Mouse (Mus musculus): ENCODE measurements around the gene Fam19a1. TPM values are rescaled to one million over a fixed set of nuclear protein-coding genes. Genes with fewer than 3 reads are reported as not detected.

The Fam19a1 gene
- total and polyA plus RNA-seq, 2 experiments from 2014 or later: 0.16 TPM; not detected in 1

DNA sequence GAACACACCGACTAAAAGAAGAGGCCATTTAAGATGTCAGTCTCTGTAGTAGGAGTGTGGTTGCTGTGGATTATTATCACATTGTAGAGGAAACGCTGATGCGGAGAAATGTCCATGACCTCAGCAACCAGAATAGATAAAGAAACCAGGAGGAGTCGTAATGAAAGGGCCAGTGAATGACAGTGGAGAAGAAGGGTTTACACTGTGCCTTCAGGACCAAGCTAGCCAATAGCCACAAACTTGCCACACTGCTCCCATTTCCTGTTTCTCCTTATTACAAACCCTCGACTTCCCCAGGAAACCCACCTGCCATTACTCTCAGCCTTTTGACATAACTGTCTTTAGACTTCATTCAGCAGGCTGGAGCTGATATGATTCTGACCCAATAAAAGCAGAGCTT is 465.7 kb downstream of the Fam19a1 start:
- TF ChIP-seq CTCF (IDR thresholded peaks at IDR 0.05; ENCODE audit: low read depth) (no peak), EP300 (IDR thresholded peaks at IDR 0.05; ENCODE audit: low read depth) (no peak)

DNA sequence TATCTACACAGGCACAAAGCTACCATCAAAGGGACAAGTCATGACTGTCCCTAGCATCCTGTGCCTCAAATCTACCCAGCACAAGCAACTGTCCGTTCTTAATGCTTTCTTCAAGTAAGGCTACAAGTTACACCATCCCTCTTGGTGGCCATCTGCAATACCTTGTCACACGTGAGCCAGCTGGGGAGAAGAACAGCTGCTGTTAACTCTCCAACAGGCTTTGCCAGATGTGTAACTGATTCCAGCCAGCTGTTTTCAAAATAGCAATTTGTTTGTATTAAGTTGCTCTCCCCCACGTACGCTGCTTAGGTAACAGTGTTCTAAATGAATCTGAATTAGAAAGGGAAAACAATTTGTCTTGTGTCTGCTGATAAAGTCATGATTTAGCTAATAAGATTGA is 467.8 kb downstream of the Fam19a1 start:
- Histone ChIP-seq H3K36me3 (replicated peaks; ENCODE audit: control insufficient read depth, insufficient read depth, low read length) (no peaks in the 10 kb centered on the region), H3K9me3 (replicated peaks; ENCODE audit: control insufficient read depth, low read length) (no peaks in the 10 kb centered on the region), H3K27me3 (ENCODE audit: control insufficient read depth, insufficient read depth, low read length) (no peaks in the 10 kb centered on the region), H3K4me2 (ENCODE audit: low read depth, low read length) (no peak overlapping the region), H3K9ac (replicated peaks; ENCODE audit: low read depth, low read length) (no peak overlapping the region), H3K4me3 (ENCODE audit: low read depth, low read length) (no peak overlapping the region), H3K4me1 (ENCODE audit: control insufficient read depth, insufficient read depth) (no peaks in the 10 kb centered on the region), H3K27ac (ENCODE audit: low read depth) (no peak overlapping the region)
- DNase-seq (ENCODE audit: low spot score): no peak
- 64% methylated on average over 4 of the region's 4 CpGs for WGBS
- no peak for ATAC-seq (ENCODE audit: insufficient read depth, low read depth)
- TF ChIP-seq EP300 (IDR thresholded peaks at IDR 0.05; ENCODE audit: low read depth) (no peak), CTCF (IDR thresholded peaks at IDR 0.05; ENCODE audit: low read depth) (no peak)

More for the DNA sequence above, 465.7 kb downstream of the Fam19a1 start:
- H3K36me3 ChIP-seq (replicated peaks; ENCODE audit: control insufficient read depth, insufficient read depth, low read length): no peaks in the 10 kb centered on the region
- DNase-seq (ENCODE audit: low spot score): no peak
- no peaks in the 10 kb centered on the region for H3K9me3 ChIP-seq (replicated peaks; ENCODE audit: control insufficient read depth, low read length)
- H3K9ac ChIP-seq (replicated peaks; ENCODE audit: low read depth, low read length): no peak overlapping the region
- H3K4me2 ChIP-seq (ENCODE audit: low read depth, low read length): no peak overlapping the region
- 49% methylated on average over 5 of the region's 5 CpGs for WGBS
- H3K27ac ChIP-seq (ENCODE audit: low read depth): no peak overlapping the region
- no peaks in the 10 kb centered on the region for H3K4me1 ChIP-seq (ENCODE audit: control insufficient read depth, insufficient read depth)
- no peak for ATAC-seq (ENCODE audit: insufficient read depth, low read depth)
- no peaks in the 10 kb centered on the region for H3K27me3 ChIP-seq (ENCODE audit: control insufficient read depth, insufficient read depth, low read length)
- no peak overlapping the region for H3K4me3 ChIP-seq (ENCODE audit: low read depth, low read length)

DNA sequence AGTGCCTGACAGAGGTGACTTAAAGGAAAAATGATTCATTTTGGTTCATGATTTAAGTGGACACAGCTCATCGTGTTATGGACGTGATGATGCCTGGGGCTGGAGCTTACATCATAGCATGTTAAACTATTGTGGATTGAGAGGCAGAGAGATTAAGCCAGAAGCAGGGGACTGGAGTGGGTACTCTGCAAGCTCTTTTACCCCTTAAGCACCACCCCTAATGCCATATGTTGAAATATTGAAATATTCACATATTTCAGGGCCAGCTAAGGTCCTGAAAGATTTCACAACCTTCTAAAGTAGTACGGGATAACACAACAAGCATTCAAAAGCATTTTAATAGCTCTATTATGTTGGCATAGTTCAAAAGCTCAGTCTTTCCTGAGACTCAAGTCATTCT is 468.2 kb downstream of the Fam19a1 start:
- H3K27me3 ChIP-seq (ENCODE audit: control insufficient read depth, insufficient read depth, low read length): no peaks in the 10 kb centered on the region
- no peaks in the 10 kb centered on the region for H3K4me1 ChIP-seq (ENCODE audit: control insufficient read depth, insufficient read depth)
- DNase-seq (ENCODE audit: low spot score) (no peak), ATAC-seq (ENCODE audit: insufficient read depth, low read depth) (no peak)
- no peak overlapping the region for H3K4me2 ChIP-seq (ENCODE audit: low read depth, low read length)
- no peak overlapping the region for H3K4me3 ChIP-seq (ENCODE audit: low read depth, low read length)
- no peaks in the 10 kb centered on the region for H3K9me3 ChIP-seq (replicated peaks; ENCODE audit: control insufficient read depth, low read length)
- H3K27ac ChIP-seq (ENCODE audit: low read depth): no peak overlapping the region
- no peak overlapping the region for H3K9ac ChIP-seq (replicated peaks; ENCODE audit: low read depth, low read length)
- TF ChIP-seq EP300 (IDR thresholded peaks at IDR 0.05; ENCODE audit: low read depth) (no peak), CTCF (IDR thresholded peaks at IDR 0.05; ENCODE audit: low read depth) (no peak)
- 67% methylated on average over 3 of the region's 3 CpGs for WGBS
- no peaks in the 10 kb centered on the region for H3K36me3 ChIP-seq (replicated peaks; ENCODE audit: control insufficient read depth, insufficient read depth, low read length)

DNA sequence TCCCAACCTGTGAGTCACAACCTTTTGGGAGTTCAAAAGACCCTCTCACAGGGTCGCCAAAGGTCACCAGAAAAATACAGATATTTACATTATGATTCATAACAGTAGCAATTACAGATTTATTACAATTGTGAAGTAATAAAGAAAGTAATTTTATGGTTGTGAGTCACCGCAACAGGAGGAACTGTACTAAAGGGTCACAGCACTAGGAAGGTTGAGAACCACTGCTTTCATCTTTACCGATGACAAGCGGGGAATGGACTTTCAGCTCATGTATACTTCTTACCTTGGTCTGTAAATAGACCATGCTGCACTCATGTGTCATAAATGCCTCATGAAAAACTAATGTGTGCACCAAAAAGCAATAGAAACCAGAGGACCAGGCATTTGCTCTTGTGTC is 474.5 kb downstream of the Fam19a1 start:
- Histone ChIP-seq H3K4me2 (ENCODE audit: low read depth, low read length) (no peak overlapping the region), H3K27me3 (ENCODE audit: control insufficient read depth, insufficient read depth, low read length) (no peaks in the 10 kb centered on the region), H3K27ac (ENCODE audit: low read depth) (no peak overlapping the region), H3K4me1 (ENCODE audit: control insufficient read depth, insufficient read depth) (no peaks in the 10 kb centered on the region), H3K9me3 (replicated peaks; ENCODE audit: control insufficient read depth, low read length) (no peaks in the 10 kb centered on the region), H3K9ac (replicated peaks; ENCODE audit: low read depth, low read length) (no peak overlapping the region), H3K36me3 (replicated peaks; ENCODE audit: control insufficient read depth, insufficient read depth, low read length) (no peaks in the 10 kb centered on the region), H3K4me3 (ENCODE audit: low read depth, low read length) (no peak overlapping the region)
- ATAC-seq (ENCODE audit: insufficient read depth, low read depth) (no peak), DNase-seq (ENCODE audit: low spot score) (no peak)
- no peak for TF ChIP-seq CTCF (IDR thresholded peaks at IDR 0.05; ENCODE audit: low read depth)
- no peak for TF ChIP-seq EP300 (IDR thresholded peaks at IDR 0.05; ENCODE audit: low read depth)
- WGBS: 82% methylated on average over 4 of the region's 4 CpGs

DNA sequence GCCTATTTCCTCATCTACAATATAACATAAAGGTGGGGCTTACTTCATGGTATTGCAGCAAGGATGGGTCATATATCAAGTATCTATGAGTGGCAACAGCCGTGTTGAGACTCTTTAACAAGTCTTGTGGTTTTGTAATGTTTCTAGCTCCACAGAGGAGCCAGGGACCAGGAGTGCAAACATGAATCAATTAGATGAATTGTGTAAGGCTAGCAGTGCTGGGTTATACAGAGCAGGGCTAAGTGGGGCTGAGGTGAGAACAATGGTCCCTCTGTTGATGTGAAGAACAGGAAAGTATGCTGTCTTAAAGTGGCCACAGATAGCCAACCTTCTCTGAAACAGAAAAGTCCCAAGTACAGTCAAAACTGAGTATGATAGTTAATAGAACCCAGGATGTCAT is 480.1 kb downstream of the Fam19a1 start:
- H3K4me1 ChIP-seq (ENCODE audit: control insufficient read depth, insufficient read depth): no peaks in the 10 kb centered on the region
- no peaks in the 10 kb centered on the region for H3K36me3 ChIP-seq (replicated peaks; ENCODE audit: control insufficient read depth, insufficient read depth, low read length)
- H3K27ac ChIP-seq (ENCODE audit: low read depth): no peak overlapping the region
- H3K9ac ChIP-seq (replicated peaks; ENCODE audit: low read depth, low read length): no peak overlapping the region
- no peaks in the 10 kb centered on the region for H3K9me3 ChIP-seq (replicated peaks; ENCODE audit: control insufficient read depth, low read length)
- TF ChIP-seq CTCF (IDR thresholded peaks at IDR 0.05; ENCODE audit: low read depth): no peak
- TF ChIP-seq EP300 (IDR thresholded peaks at IDR 0.05; ENCODE audit: low read depth): no peak
- no peak for ATAC-seq (ENCODE audit: insufficient read depth, low read depth)
- DNase-seq (ENCODE audit: low spot score): no peak
- no peak overlapping the region for H3K4me2 ChIP-seq (ENCODE audit: low read depth, low read length)
- no peak overlapping the region for H3K4me3 ChIP-seq (ENCODE audit: low read depth, low read length)
- WGBS: 51% methylated on average over 1 of the region's 1 CpGs
- H3K27me3 ChIP-seq (ENCODE audit: control insufficient read depth, insufficient read depth, low read length): no peaks in the 10 kb centered on the region

DNA sequence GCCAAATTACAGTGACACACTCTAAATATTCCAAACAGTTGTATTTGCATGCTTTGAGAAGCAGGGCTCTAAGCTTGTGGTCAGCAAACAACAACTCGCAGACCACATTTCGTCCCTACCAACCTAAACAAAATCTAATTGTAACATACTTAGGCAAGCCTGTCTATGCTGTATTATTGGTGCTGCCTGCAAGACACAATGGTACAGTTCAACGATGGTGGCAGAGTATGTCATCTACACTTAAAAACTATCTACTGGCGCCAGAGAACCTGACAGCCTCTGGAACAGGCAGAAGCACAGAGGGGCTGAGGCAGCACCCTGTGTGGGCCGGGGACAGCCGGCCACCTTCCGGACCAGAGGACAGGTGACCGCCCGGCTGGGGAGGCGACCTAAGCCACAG is 482.2 kb downstream of the Fam19a1 start:
- TF ChIP-seq EP300 (IDR thresholded peaks at IDR 0.05; ENCODE audit: low read depth) (no peak), CTCF (IDR thresholded peaks at IDR 0.05; ENCODE audit: low read depth) (no peak)
- H3K9me3 ChIP-seq (replicated peaks; ENCODE audit: control insufficient read depth, low read length): no peaks in the 10 kb centered on the region
- H3K27me3 ChIP-seq (ENCODE audit: control insufficient read depth, insufficient read depth, low read length): no peaks in the 10 kb centered on the region
- no peak overlapping the region for H3K4me3 ChIP-seq (ENCODE audit: low read depth, low read length)
- no peaks in the 10 kb centered on the region for H3K4me1 ChIP-seq (ENCODE audit: control insufficient read depth, insufficient read depth)
- H3K9ac ChIP-seq (replicated peaks; ENCODE audit: low read depth, low read length): no peak overlapping the region
- no peak for ATAC-seq (ENCODE audit: insufficient read depth, low read depth)
- DNase-seq (ENCODE audit: low spot score): no peak
- WGBS: 87% methylated on average over 9 of the region's 10 CpGs
- H3K27ac ChIP-seq (ENCODE audit: low read depth): no peak overlapping the region
- H3K36me3 ChIP-seq (replicated peaks; ENCODE audit: control insufficient read depth, insufficient read depth, low read length): no peaks in the 10 kb centered on the region
- H3K4me2 ChIP-seq (ENCODE audit: low read depth, low read length): no peak overlapping the region
